In genomic region chr15:85709268-85709973, GRCm38 (mm10) we compare ENCODE assay signal across 8 mouse cellular contexts. TPM values are rescaled to one million over a fixed set of nuclear protein-coding genes. Genes with fewer than 3 reads are reported as not detected.
DNase-seq lines count a peak whose midpoint lies in the region; ATAC-seq and TF ChIP-seq lines count a peak whose summit lies in the region.

No protein-coding gene starts in this region.

- no peak overlapping the region for H3K27ac ChIP-seq in bone marrow macrophage, adult 2 months (ENCODE audit: insufficient read depth, low read depth, low read length)
- H3K27ac ChIP-seq in embryonic facial prominence, embryonic 14.5 days (replicated peaks; ENCODE audit: low read depth, low read length) = no peak overlapping the region; the same call in 1 of the 2 replicates
- no peak overlapping the region for H3K27ac ChIP-seq in heart, embryonic 10.5 days
- H3K27ac ChIP-seq in kidney, embryonic 16.5 days (ENCODE audit: low read length) = no peak overlapping the region
- H3K27ac ChIP-seq in liver, embryonic 13.5 days = no peak overlapping the region
- peak overlapping the region; percentile 15; the same call in 1 of the 2 replicates for H3K27ac ChIP-seq in neural tube, embryonic 12.5 days
- peak overlapping the region; percentile 44 for H3K27ac ChIP-seq in stomach, embryonic 16.5 days (ENCODE audit: low read length)

- no peaks in the 10 kb centered on the region for H3K4me1 ChIP-seq in bone marrow macrophage, adult 2 months (ENCODE audit: control insufficient read depth, insufficient read depth, low read length)
- no peaks in the 10 kb centered on the region for H3K4me1 ChIP-seq in embryonic facial prominence, embryonic 14.5 days (ENCODE audit: control insufficient read depth, insufficient read depth, low read length)
- peaks cover 6% of the 10 kb centered on the region for H3K4me1 ChIP-seq in heart, embryonic 10.5 days
- peaks cover 24% of the 10 kb centered on the region for H3K4me1 ChIP-seq in kidney, embryonic 16.5 days (ENCODE audit: insufficient read depth, low read length)
- H3K4me1 ChIP-seq in liver, embryonic 13.5 days (replicated peaks) = peaks cover 6% of the 10 kb centered on the region; the same call in 1 of the 2 replicates
- peaks cover 11% of the 10 kb centered on the region for H3K4me1 ChIP-seq in neural tube, embryonic 12.5 days
- peaks cover 10% of the 10 kb centered on the region for H3K4me1 ChIP-seq in stomach, embryonic 16.5 days (ENCODE audit: control insufficient read depth, insufficient read depth, low read length)

- peak; percentile 85 for DNase-seq in CD4-positive, CD25-positive, alpha-beta regulatory T cell, adult 2 months (ENCODE audit: low read depth, low spot score)
- DNase-seq in embryonic facial prominence, embryonic 14.5 days (ENCODE audit: low spot score) = peak; percentile 80
- peak; percentile 82 for DNase-seq in heart, embryonic 10.5 days (ENCODE audit: low spot score)
- DNase-seq in liver, embryonic 13.5 days = peak; percentile 36

- TF ChIP-seq CTCF in bone marrow macrophage, adult 2 months (IDR thresholded peaks at IDR 0.05; ENCODE audit: low read depth, low read length) = peak; percentile 85

- H3K27me3 ChIP-seq in embryonic facial prominence, embryonic 14.5 days (replicated peaks; ENCODE audit: control insufficient read depth, insufficient read depth, low read length) = no peaks in the 10 kb centered on the region
- H3K27me3 ChIP-seq in heart, embryonic 10.5 days (ENCODE audit: insufficient read depth, poor library complexity, severe bottlenecking) = peaks cover 23% of the 10 kb centered on the region; the same call in 1 of the 2 replicates
- H3K27me3 ChIP-seq in kidney, embryonic 16.5 days (ENCODE audit: insufficient read depth, low read length) = no peaks in the 10 kb centered on the region
- H3K27me3 ChIP-seq in liver, embryonic 13.5 days = no peaks in the 10 kb centered on the region
- H3K27me3 ChIP-seq in neural tube, embryonic 12.5 days (replicated peaks) = no peaks in the 10 kb centered on the region; the same call in none of the 2 replicates
- no peaks in the 10 kb centered on the region for H3K27me3 ChIP-seq in stomach, embryonic 16.5 days (ENCODE audit: control insufficient read depth, insufficient read depth, low read length)

- H3K9me3 ChIP-seq in embryonic facial prominence, embryonic 14.5 days (ENCODE audit: control insufficient read depth, low read length) = no peaks in the 10 kb centered on the region
- H3K9me3 ChIP-seq in heart, embryonic 10.5 days = no peaks in the 10 kb centered on the region
- no peaks in the 10 kb centered on the region for H3K9me3 ChIP-seq in kidney, embryonic 16.5 days (ENCODE audit: low read length)
- H3K9me3 ChIP-seq in liver, embryonic 13.5 days (replicated peaks) = no peaks in the 10 kb centered on the region
- H3K9me3 ChIP-seq in neural tube, embryonic 12.5 days = no peaks in the 10 kb centered on the region
- no peaks in the 10 kb centered on the region for H3K9me3 ChIP-seq in stomach, embryonic 16.5 days (replicated peaks; ENCODE audit: control insufficient read depth, low read length)

- 40% methylated on average over 10 of the region's 10 CpGs for WGBS in embryonic facial prominence, embryonic 14.5 days
- WGBS in heart, embryonic 10.5 days = 35% methylated on average over 10 of the region's 10 CpGs
- WGBS in kidney, embryonic 16.5 days = 39% methylated on average over 10 of the region's 10 CpGs
- 27% methylated on average over 10 of the region's 10 CpGs for WGBS in liver, embryonic 13.5 days (ENCODE audit: insufficient replicate concordance)
- 45% methylated on average over 10 of the region's 10 CpGs for WGBS in neural tube, embryonic 12.5 days
- 38% methylated on average over 10 of the region's 10 CpGs for WGBS in stomach, embryonic 16.5 days

- H3K4me3 ChIP-seq in bone marrow macrophage, adult 2 months (ENCODE audit: insufficient read depth, low read length) = no peak overlapping the region
- H3K4me3 ChIP-seq in embryonic facial prominence, embryonic 14.5 days (ENCODE audit: low read depth, low read length) = no peak overlapping the region
- no peak overlapping the region for H3K4me3 ChIP-seq in heart, embryonic 10.5 days
- H3K4me3 ChIP-seq in kidney, embryonic 16.5 days (ENCODE audit: low read length) = no peak overlapping the region
- H3K4me3 ChIP-seq in liver, embryonic 13.5 days (replicated peaks) = no peak overlapping the region
- H3K4me3 ChIP-seq in neural tube, embryonic 12.5 days = no peak overlapping the region
- H3K4me3 ChIP-seq in stomach, embryonic 16.5 days (replicated peaks; ENCODE audit: low read length) = no peak overlapping the region

- ATAC-seq in embryonic facial prominence, embryonic 14.5 days (ENCODE audit: low read depth) = peak; percentile 10; the same call in 1 of the 2 replicates
- peak; percentile 25 for ATAC-seq in kidney, embryonic 16.5 days (ENCODE audit: low FRiP score, low TSS enrichment)
- no peak for ATAC-seq in liver, embryonic 13.5 days (ENCODE audit: low read depth)
- peak; percentile 27 for ATAC-seq in neural tube, embryonic 12.5 days (ENCODE audit: low FRiP score, low read depth)
- peak; percentile 15; the same call in 1 of the 2 replicates for ATAC-seq in stomach, embryonic 16.5 days (ENCODE audit: insufficient read depth, low FRiP score)

- no peak for TF ChIP-seq POLR2A in bone marrow macrophage, adult 2 months (IDR thresholded peaks at IDR 0.05; ENCODE audit: borderline replicate concordance, low read depth, low read length)

- no peak overlapping the region for H3K9ac ChIP-seq in embryonic facial prominence, embryonic 14.5 days (ENCODE audit: low read depth, low read length)
- H3K9ac ChIP-seq in kidney, embryonic 16.5 days (replicated peaks; ENCODE audit: low read length) = 0 out of 2 replicates have a peak overlapping the region, but pooled peaks have one; percentile 11
- no peak overlapping the region for H3K9ac ChIP-seq in liver, embryonic 13.5 days
- H3K9ac ChIP-seq in neural tube, embryonic 12.5 days = 0 out of 2 replicates have a peak overlapping the region, but pooled peaks have one; percentile 3
- peak overlapping the region; percentile 43; the same call in 1 of the 2 replicates for H3K9ac ChIP-seq in stomach, embryonic 16.5 days (ENCODE audit: low read length)

- H3K4me2 ChIP-seq in embryonic facial prominence, embryonic 14.5 days (ENCODE audit: low read depth, low read length) = no peak overlapping the region
- H3K4me2 ChIP-seq in kidney, embryonic 16.5 days (replicated peaks; ENCODE audit: low read depth, low read length) = no peak overlapping the region
- no peak overlapping the region for H3K4me2 ChIP-seq in liver, embryonic 13.5 days
- H3K4me2 ChIP-seq in neural tube, embryonic 12.5 days (replicated peaks) = no peak overlapping the region
- H3K4me2 ChIP-seq in stomach, embryonic 16.5 days (ENCODE audit: low read depth, low read length) = no peak overlapping the region

- peaks cover 33% of the 10 kb centered on the region for H3K36me3 ChIP-seq in embryonic facial prominence, embryonic 14.5 days (ENCODE audit: control insufficient read depth, insufficient read depth, low read length)
- H3K36me3 ChIP-seq in heart, embryonic 10.5 days = no peaks in the 10 kb centered on the region
- H3K36me3 ChIP-seq in kidney, embryonic 16.5 days (ENCODE audit: insufficient read depth, low read length) = peaks cover 30% of the 10 kb centered on the region
- no peaks in the 10 kb centered on the region for H3K36me3 ChIP-seq in liver, embryonic 13.5 days
- H3K36me3 ChIP-seq in neural tube, embryonic 12.5 days = peaks cover 29% of the 10 kb centered on the region
- 0 out of 2 replicates have a peak, but pooled peaks cover 11% of the 10 kb centered on the region for H3K36me3 ChIP-seq in stomach, embryonic 16.5 days (ENCODE audit: control insufficient read depth, insufficient read depth, low read length)

RNA-seq across cellular contexts. Expression of gene Ppara, which starts 25.4 kb away (rescaled TPM):
- polyA plus RNA-seq in bone marrow macrophage, adult 2 months (2012; ENCODE audit: insufficient read depth, insufficient read length, missing spikeins) = not detected in 2 replicates
- 3.5 and 6.0 TPM in 2 replicates for polyA plus RNA-seq in embryonic facial prominence, embryonic 14.5 days (2014; fragmentation: Nextera tagmentation; extraction: Ambion mirVana)
- polyA plus RNA-seq in heart, embryonic 10.5 days (2016; fragmentation: Nextera tagmentation; extraction: Ambion mirVana) = 0.88 and 2.0 TPM in 2 replicates
- polyA plus RNA-seq in kidney, embryonic 16.5 days (2015; fragmentation: Nextera tagmentation; extraction: Ambion mirVana) = 5.1 and 5.9 TPM in 2 replicates
- 7.5 and 10.3 TPM in 2 replicates for polyA plus RNA-seq in liver, embryonic 13.5 days (2015; fragmentation: Nextera tagmentation; extraction: Ambion mirVana)
- polyA plus RNA-seq in neural tube, embryonic 12.5 days (2016; fragmentation: Nextera tagmentation; extraction: Ambion mirVana) = 1.1 and 1.5 TPM in 2 replicates
- polyA plus RNA-seq in stomach, embryonic 16.5 days (2015; fragmentation: Nextera tagmentation; extraction: Ambion mirVana) = 8.7 and 12.2 TPM in 2 replicates

Comparison
In these comparisons a context has a peak if more than half of its experiments do, and no peak if none do; other contexts are left out.
1. H3K27ac ChIP-seq: peak in neural tube, embryonic 12.5 days (single experiment) and stomach, embryonic 16.5 days (single experiment); none in bone marrow macrophage, adult 2 months (single experiment), embryonic facial prominence, embryonic 14.5 days (single experiment), heart, embryonic 10.5 days (single experiment), kidney, embryonic 16.5 days (single experiment) and liver, embryonic 13.5 days (single experiment).
2. H3K9ac ChIP-seq: peak in kidney, embryonic 16.5 days (single experiment), neural tube, embryonic 12.5 days (single experiment) and stomach, embryonic 16.5 days (single experiment); none in embryonic facial prominence, embryonic 14.5 days (single experiment) and liver, embryonic 13.5 days (single experiment).
3. Peak in every context shown above with its lines, with median percentiles within 50 percentile points of each other: DNase-seq.